Comparison of ENCODE assay signal across 18 mouse cellular contexts in the genomic region with DNA sequence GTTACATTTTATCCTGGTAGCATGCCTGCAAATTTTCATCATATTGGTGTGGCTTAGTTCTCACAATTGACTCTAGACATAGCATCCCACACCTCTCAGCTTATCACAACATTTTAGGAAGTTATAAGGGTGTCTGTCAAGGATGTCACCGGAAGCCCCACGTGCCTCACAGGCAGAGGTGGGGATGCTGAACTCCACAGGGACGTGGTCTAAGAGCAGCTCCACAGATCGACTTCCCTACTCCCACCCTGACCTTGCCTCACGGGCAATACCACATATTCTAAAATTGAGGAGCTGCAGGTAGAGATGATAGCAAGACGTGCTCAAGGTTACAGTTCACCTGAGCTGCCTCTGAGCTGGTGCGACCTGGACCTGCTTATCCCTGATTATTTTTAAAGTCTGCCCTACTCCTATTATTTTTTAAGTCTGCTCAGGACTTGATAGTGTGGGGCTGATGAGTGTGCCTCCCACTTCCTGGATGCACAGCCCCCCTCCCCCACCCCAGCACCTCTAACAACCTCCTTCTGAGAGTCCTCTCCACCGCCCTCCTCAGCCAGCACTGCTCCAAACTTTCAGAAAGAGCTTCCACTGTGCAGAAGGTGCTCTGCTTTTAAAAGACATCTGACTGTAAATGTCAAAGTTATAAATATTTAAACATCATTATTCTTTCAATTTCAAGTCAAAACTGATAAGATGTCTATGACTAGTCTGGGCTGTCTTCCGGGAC.
DNase-seq lines count a peak whose midpoint lies in the region; ATAC-seq and TF ChIP-seq lines count a peak whose summit lies in the region.
"Had no signal": no experiment of that assay in that cellular context is flagged by ENCODE, and none has a peak within 500 bp of the region (broad histone marks: within the 10 kb centered on the region; RNA-seq: fewer than 3 reads in every experiment).

No protein-coding gene starts in this region.

- TF ChIP-seq POLR2A in brain, embryonic 14.5 days (IDR thresholded peaks at IDR 0.05; ENCODE audit: borderline replicate concordance, extremely low read depth, insufficient read depth, insufficient read length, poor library complexity, severe bottlenecking) = no peak
- no peak for TF ChIP-seq POLR2A in thymus, adult 2 months (IDR thresholded peaks at IDR 0.05; ENCODE audit: control insufficient read depth, extremely low read depth, insufficient read depth, low read length, poor library complexity)

- peaks cover 75% of the 10 kb centered on the region for H3K27me3 ChIP-seq in forebrain, embryonic 12.5 days
- peaks cover 37% of the 10 kb centered on the region for H3K27me3 ChIP-seq in hindbrain, embryonic 13.5 days
- H3K27me3 ChIP-seq in midbrain, embryonic 14.5 days (ENCODE audit: control insufficient read depth, insufficient read depth, low read length) = no peaks in the 10 kb centered on the region
- peaks cover 2% of the 10 kb centered on the region for H3K27me3 ChIP-seq in thymus, adult 2 months (ENCODE audit: control insufficient read depth, insufficient read depth, low read length)

- 16% methylated on average over 9 of the region's 9 CpGs for WGBS in forebrain, embryonic 12.5 days
- WGBS in hindbrain, embryonic 13.5 days = 21% methylated on average over 9 of the region's 9 CpGs
- 8% methylated on average over 9 of the region's 9 CpGs for WGBS in midbrain, embryonic 14.5 days
- 22% methylated on average over 9 of the region's 9 CpGs for WGBS in thymus, adult 2 months

- H3K9me3 ChIP-seq in forebrain, embryonic 12.5 days = no peaks in the 10 kb centered on the region
- no peaks in the 10 kb centered on the region for H3K9me3 ChIP-seq in hindbrain, embryonic 13.5 days
- no peaks in the 10 kb centered on the region for H3K9me3 ChIP-seq in midbrain, embryonic 14.5 days (ENCODE audit: control insufficient read depth, low read length)
- H3K9me3 ChIP-seq: stomach, embryonic 15.5 days had no signal

- H3K27ac ChIP-seq in forebrain, embryonic 12.5 days = peak overlapping the region; percentile 91
- H3K27ac ChIP-seq in hindbrain, embryonic 13.5 days = 0 out of 2 replicates have a peak overlapping the region, but pooled peaks have one; percentile 13
- H3K27ac ChIP-seq in midbrain, embryonic 14.5 days (replicated peaks; ENCODE audit: low read depth, low read length) = peak overlapping the region; percentile 92
- no peak overlapping the region for H3K27ac ChIP-seq in thymus, adult 2 months (ENCODE audit: control insufficient read depth, insufficient read depth, low read length)
- H3K27ac ChIP-seq: stomach, embryonic 15.5 days had no signal

- peak overlapping the region; percentile 57 for H3K9ac ChIP-seq in forebrain, embryonic 12.5 days
- peak overlapping the region; percentile 69 for H3K9ac ChIP-seq in hindbrain, embryonic 13.5 days
- peak overlapping the region; percentile 98 for H3K9ac ChIP-seq in midbrain, embryonic 14.5 days (replicated peaks; ENCODE audit: low read length)
- H3K9ac ChIP-seq: liver, postnatal 0 days; stomach, embryonic 15.5 days had no signal

- no peak for ATAC-seq in forebrain, embryonic 12.5 days (ENCODE audit: low FRiP score)
- no peak for ATAC-seq in hindbrain, embryonic 13.5 days (ENCODE audit: low FRiP score)
- no peak for ATAC-seq in midbrain, embryonic 14.5 days (ENCODE audit: low FRiP score, low TSS enrichment)
- no peak for ATAC-seq in frontal cortex, adult (ENCODE audit: low TSS enrichment)
- ATAC-seq: liver, postnatal 0 days had no signal

- peak overlapping the region; percentile 33 for H3K4me3 ChIP-seq in forebrain, embryonic 12.5 days (replicated peaks)
- H3K4me3 ChIP-seq in hindbrain, embryonic 13.5 days = peak overlapping the region; percentile 70
- H3K4me3 ChIP-seq in midbrain, embryonic 14.5 days (replicated peaks; ENCODE audit: low read depth, low read length) = peak overlapping the region; percentile 86
- no peak overlapping the region for H3K4me3 ChIP-seq in thymus, adult 2 months (ENCODE audit: control insufficient read depth, insufficient read depth, low read length)
- H3K4me3 ChIP-seq: stomach, embryonic 15.5 days had no signal

- H3K4me2 ChIP-seq in forebrain, embryonic 12.5 days = peak overlapping the region; percentile 59
- H3K4me2 ChIP-seq in hindbrain, embryonic 13.5 days = peak overlapping the region; percentile 83
- H3K4me2 ChIP-seq in midbrain, embryonic 14.5 days (ENCODE audit: low read length) = peak overlapping the region; percentile 70
- H3K4me2 ChIP-seq: stomach, embryonic 15.5 days had no signal

- H3K36me3 ChIP-seq in forebrain, embryonic 12.5 days (replicated peaks) = peaks cover 11% of the 10 kb centered on the region
- peaks cover 9% of the 10 kb centered on the region for H3K36me3 ChIP-seq in hindbrain, embryonic 13.5 days
- H3K36me3 ChIP-seq in midbrain, embryonic 14.5 days (ENCODE audit: control insufficient read depth, insufficient read depth, low read length) = peaks cover 24% of the 10 kb centered on the region
- H3K36me3 ChIP-seq in thymus, adult 2 months (ENCODE audit: control insufficient read depth, insufficient read depth, low read length) = no peaks in the 10 kb centered on the region
- H3K36me3 ChIP-seq: G1E; stomach, embryonic 15.5 days had no signal

- DNase-seq in brain, embryonic 14.5 days (ENCODE audit: low read depth) = peak; percentile 37
- no peak for DNase-seq in midbrain, embryonic 14.5 days
- DNase-seq in thymus, adult 2 months = no peak
- no peak for DNase-seq in left cerebral cortex, adult 8-10 months (ENCODE audit: low spot score in 2 of 2)
- no peak for DNase-seq in urinary bladder, postnatal 14 days (ENCODE audit: low spot score)
- DNase-seq: adrenal gland, adult 2 months; cerebellum, adult 8-10 months; heart, adult 18-20 months; kidney, adult 9 months; kidney, postnatal 4 days; layer of hippocampus, postnatal 36 days; liver, postnatal 0 days; lung, postnatal 36 days had no signal

- no peak for TF ChIP-seq CTCF in brain, embryonic 14.5 days (IDR thresholded peaks at IDR 0.05; ENCODE audit: borderline replicate concordance, extremely low read depth, insufficient read depth, insufficient read length)
- TF ChIP-seq CTCF in thymus, adult 2 months (IDR thresholded peaks at IDR 0.05; ENCODE audit: borderline replicate concordance, control insufficient read depth, extremely low read depth, insufficient read depth, low read length, poor library complexity) = no peak

- H3K4me1 ChIP-seq in forebrain, embryonic 12.5 days = peaks cover 61% of the 10 kb centered on the region
- peaks cover 88% of the 10 kb centered on the region for H3K4me1 ChIP-seq in hindbrain, embryonic 13.5 days (replicated peaks)
- peaks cover 60% of the 10 kb centered on the region for H3K4me1 ChIP-seq in midbrain, embryonic 14.5 days (ENCODE audit: control insufficient read depth, insufficient read depth, low read length)
- H3K4me1 ChIP-seq in thymus, adult 2 months (replicated peaks; ENCODE audit: control insufficient read depth, insufficient read depth, low read length) = peaks cover 7% of the 10 kb centered on the region
